Mouse (Mus musculus): Measurements from ENCODE around the gene Dnajc25. TPM values are rescaled to one million over a fixed set of nuclear protein-coding genes. Genes with fewer than 3 reads are reported as not detected.

Gene Dnajc25
- total RNA-seq, 4 experiments from 2014 or later: 13.1 to 19.6 (median 15.3) TPM

Other genes with a start within 250 kb of the Dnajc25 start
- gene Olfr267, start 207.3 kb upstream of the Dnajc25 start, total RNA-seq (2022): under 1 TPM in 3 of 4 experiments, not detected in 1; 0.23 to 0.77 (median 0.31) TPM
- gene Ecpas, start 82.3 kb upstream of the Dnajc25 start, total RNA-seq (2022): 100 to 1,000 TPM; 142 to 177 (median 168) TPM
- gene Zkscan16, start 51.4 kb upstream of the Dnajc25 start, total RNA-seq (2022): 10 to 100 TPM in 2 of 4 experiments, 1 to 10 TPM in 2; 4.3 to 11.6 (median 8.5) TPM
- gene Ptgr1, start 7.9 kb upstream of the Dnajc25 start, total RNA-seq (2022): 10 to 100 TPM; 18.0 to 54.4 (median 29.9) TPM
- gene Gm20503, start 8.1 kb downstream of the Dnajc25 start, total RNA-seq (2022): 1 to 10 TPM in 3 of 4 experiments, not detected in 1; 2.7 to 8.3 (median 6.3) TPM
- gene Gng10, start 40.0 kb downstream of the Dnajc25 start, total RNA-seq (2022): 10 to 100 TPM; 22.4 to 39.2 (median 34.3) TPM
- under 1 TPM in 2 of 4 experiments, not detected in 2; 0.25 to 0.27 TPM for gene AI481877, start 143.9 kb downstream of the Dnajc25 start, total RNA-seq (2022)
- 10 to 100 TPM; 34.6 to 58.9 (median 48.2) TPM for gene Ugcg, start 194.2 kb downstream of the Dnajc25 start, total RNA-seq (2022)